Mouse (Mus musculus) embryo, embryonic 10.5 days (tissue): ENCODE results near the gene Cdc27.

Experiments used
- DNase-seq: peaks from one replicate; pipeline ENCODE4 v3.0.0-alpha.2; 2015; ENCODE audit warnings: low spot score

Cdc27 gene

GRCm38 (mm10) chr11:104479505-104479904 is 70.9 kb downstream of the Cdc27 start:
- DNase-seq: no peak

- peak; percentile 96 for DNase-seq
Observed at GRCm38 (mm10) chr11:104469371-104469835, 81.0 kb downstream of the Cdc27 start.

- peak; percentile 60 for DNase-seq
Observed at GRCm38 (mm10) chr11:104468751-104469268, 81.6 kb downstream of the Cdc27 start, which contains the start of gene Kansl1. Gene Kansl1, minus strand, starts transcription at chr11:104468861.

GRCm38 (mm10) chr11:104467698-104468097 is 82.7 kb downstream of the Cdc27 start:
- DNase-seq: no peak

GRCm38 (mm10) chr11:104461551-104461950 is 88.9 kb downstream of the Cdc27 start:
- DNase-seq: peak; percentile 90

- DNase-seq: no peak
Observed at GRCm38 (mm10) chr11:104459671-104460070, 90.7 kb downstream of the Cdc27 start.

GRCm38 (mm10) chr11:104458507-104458906 is 91.9 kb downstream of the Cdc27 start:
- DNase-seq: no peak
